Mouse (Mus musculus) thymus, postnatal 14 days (tissue): ENCODE results near the gene Nif3l1.

Experiments
- DNase-seq: peaks from one replicate; pipeline ENCODE4 v3.0.0; 2021

The Nif3l1 gene

DNA sequence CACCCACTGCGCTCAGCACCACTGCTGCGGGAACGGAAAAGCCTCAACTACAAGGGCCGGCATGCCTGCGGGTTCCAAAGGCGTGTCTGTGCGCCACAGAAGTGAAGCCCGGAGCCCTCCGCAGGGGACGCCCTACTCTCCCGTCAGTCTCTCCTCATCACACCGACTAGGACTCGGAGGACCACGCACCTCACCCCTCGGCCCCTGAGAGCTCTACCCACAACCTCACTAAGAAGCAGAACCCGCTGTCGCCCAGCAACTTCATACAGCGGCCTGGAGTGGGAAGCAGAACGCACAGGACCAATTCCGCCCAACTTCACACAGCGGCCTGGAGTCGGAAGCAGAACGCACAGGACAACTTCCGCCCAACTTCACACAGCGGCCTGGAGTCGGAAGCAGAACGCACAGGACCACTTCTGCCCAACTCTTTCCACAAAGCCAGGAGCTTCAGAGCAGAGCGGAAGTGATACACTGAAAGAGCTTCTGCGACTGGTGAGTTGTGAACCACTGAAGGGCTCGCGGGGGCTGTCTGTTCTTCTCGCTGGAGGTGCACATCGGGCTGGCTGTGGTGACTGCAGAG lies at the start of gene Nif3l1, which contains the start of gene Ppil3:
Gene Nif3l1, plus strand, starts transcription at position 9 of the 580 bp plus-strand sequence.
Gene Ppil3, minus strand, starts transcription at position 344 of the 580 bp plus-strand sequence.
- DNase-seq: peak; percentile 79

DNA sequence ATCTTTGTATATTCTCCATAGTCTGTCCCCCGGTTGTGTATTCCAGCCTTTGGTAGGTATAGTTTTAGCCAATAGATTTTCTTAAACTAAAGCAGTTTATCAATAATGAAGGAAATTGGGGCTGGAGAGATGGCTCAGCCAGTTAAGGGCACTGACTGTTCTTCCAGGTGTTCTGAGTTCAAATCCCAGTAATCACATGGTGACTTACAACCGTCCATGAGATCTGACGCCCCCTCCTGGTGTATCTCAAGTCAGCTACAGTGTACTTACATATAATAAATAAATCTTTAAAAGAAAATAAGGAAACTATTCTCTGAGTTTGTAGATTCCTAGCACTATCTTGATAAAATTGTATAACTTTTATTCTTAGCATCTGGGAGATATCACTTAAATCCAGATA lies 49.6 kb upstream of the Nif3l1 start:
- DNase-seq: no peak

DNA sequence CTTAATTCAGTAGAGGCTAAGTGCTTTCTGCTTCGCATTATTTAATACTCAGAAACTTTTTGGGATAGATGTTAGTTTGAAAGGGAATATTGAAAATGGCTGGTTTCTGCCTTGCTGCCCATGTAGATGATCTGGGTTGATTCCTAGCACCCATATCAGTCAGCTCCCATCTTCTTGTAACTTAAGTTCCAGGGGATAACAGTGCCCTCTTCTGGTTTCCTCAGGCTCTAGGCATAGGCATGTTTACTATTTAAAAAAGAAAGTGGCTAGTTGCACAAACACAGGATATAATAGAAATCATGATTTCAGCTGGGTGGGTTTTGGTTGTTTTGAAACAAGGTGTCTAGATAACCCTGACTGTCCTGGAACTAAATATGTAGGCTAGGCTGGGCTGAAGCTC lies 48.8 kb upstream of the Nif3l1 start:
- no peak for DNase-seq

DNA sequence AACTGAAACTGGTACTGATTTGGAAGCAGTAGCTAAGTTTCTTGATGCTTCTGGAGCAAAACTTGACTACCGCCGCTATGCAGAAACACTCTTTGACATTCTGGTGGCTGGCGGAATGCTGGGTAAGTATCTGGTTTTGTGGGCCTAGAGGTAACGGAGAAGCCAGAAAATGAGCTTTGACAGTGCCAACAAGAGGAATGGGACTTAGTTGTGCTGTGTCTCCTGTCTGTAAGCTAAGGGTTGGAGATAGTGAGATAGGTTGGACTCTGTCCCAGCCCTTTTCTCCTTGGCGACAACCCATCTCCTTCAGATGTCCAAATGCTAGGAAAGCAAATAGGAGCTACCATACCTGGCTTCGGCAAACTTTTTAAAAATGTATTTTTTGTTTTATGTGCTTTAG lies 47.2 kb upstream of the Nif3l1 start:
- no peak for DNase-seq

DNA sequence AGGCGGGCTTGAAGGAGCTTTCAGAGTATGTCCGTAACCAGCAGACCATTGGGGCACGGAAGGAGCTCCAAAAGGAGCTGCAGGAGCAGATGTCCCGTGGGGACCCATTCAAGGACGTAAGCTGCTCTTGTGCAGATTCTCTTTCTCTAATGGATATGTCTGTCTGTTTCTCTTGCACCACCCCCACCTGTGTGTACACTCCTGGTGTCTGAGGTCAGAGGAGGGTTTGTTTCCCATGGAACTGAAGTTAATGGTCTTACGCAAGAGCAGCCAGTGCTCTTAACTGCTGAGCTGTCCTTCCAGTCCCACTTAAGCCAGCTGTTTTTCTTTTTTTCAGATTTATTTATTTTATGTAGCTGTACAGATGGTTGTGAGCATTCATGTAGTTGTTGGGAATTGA lies 43.6 kb upstream of the Nif3l1 start:
- no peak for DNase-seq

DNA sequence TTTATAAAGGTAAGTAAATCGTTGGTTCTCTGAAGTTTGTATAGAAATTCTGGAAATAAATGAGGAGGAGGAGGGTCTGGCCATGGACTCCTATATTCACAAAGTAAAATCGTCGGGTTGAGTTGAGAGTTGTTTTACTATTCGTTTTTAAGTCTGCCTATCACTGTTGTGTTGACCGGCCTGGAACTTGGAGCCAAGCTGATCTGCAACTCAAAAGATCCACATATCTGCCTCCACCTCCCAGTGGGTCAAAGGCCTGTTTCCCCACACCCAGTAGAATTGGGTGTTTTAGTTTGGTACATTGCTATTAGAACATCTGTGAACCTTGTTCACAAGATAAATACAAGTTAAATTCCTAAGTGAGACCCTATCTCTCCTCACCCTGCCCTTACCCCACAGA lies 41.2 kb upstream of the Nif3l1 start:
- DNase-seq: no peak

DNA sequence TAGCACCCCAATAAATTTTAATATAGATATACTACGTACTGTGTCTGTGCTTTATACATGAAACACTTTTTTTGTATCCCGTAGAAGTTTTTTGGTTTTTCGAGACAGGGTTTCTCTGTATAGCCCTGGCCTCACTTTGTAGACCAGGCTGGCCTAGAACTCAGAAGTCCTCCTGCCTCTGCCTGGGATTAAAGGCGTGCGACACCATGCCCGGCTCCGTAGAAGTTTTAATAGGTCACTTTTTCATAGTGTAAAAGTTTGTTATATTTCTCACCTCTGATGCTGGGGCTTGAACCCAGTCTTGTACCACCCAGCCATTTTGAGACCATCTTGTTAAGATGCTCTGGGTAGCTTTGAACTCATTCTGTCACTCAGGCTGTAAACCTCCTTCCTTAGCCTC lies 37.6 kb upstream of the Nif3l1 start:
- no peak for DNase-seq

DNA sequence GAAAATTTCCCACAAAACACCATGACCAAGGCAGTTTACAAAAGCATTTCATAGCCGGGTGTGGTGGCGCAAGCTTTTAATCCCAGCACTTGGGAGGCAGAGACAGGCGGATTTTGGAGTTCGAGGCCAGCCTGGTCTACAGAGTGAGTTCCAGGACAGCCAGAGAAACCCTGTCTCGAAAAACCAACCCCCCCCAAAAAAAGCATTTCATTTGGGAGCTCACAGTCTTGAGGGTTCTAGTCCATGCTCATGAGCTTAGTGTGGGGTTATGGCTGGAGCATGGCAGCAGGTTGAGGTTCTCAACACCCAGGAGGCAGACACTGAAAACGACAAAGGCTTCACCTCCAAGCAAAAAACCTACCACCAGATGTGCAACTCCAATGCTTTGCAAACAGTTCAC lies 36.8 kb upstream of the Nif3l1 start:
- no peak for DNase-seq

DNA sequence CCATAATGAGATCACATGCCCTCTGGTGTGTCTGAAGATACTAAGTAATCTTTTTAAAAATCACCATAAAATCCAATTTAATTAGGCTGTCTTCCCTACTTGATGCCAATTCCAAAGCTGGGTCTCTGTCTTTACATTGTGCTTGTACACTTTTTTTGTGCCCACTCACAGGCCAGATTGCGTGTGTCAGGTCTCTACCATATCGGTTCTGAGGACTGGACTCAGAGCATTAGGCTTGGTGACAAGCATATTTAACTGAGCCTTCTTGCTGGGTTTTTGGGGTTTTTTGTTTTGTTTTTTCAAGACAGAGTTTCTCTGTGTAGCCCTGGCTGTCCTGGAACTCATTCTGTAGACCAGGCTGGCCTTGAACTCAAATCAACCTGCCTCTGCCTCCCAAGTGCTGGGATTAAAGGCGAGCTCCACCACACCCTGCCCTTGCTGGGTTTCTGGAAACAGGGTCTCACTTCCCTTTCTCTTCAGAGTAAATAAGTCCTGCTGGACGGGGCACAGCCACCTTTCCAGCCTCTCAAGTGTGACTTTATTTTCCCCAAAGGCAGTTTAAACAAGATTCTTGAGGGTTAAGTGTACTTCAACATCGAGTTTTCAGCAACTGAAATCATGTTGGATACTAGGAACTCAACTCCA lies 35.3 kb upstream of the Nif3l1 start:
- no peak for DNase-seq

DNA sequence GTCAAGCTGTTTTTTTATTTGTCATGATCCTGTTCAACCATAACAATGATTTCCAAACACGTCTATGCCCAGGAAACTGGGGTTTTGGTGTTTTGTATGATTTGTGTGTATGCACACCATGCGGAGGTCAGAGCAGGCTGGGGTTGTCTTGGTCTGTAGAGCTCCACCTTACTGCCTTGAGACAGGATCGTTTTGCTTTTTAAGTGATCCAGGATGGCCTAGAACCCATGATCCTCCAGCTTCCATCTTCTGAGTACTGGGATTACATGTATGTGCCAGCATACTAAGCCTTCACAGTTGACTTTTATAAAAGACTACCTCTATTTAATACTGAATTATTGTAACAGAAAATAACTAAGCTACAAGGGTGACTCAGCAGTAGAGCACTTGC lies 34.8 kb upstream of the Nif3l1 start:
- no peak for DNase-seq

DNA sequence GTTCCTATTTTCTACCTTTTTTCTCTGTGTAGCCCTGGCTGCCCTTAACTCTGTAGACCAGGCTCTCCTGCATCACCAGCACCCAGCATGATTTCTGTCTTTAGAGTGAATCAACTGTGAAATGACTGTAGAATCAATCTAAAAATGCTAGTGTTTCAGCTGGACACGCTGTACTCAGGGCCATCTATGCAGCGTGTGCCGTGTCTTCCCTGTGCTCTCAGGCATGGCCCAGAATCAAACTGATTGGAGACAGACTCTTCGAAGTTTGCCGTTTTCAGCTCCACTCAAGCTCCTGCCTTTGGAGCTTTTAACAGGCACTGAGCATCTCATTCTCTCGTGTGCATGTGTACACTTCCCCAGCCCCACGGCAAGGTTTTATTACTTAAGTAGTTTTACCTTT lies 34.2 kb upstream of the Nif3l1 start:
- DNase-seq: no peak

DNA sequence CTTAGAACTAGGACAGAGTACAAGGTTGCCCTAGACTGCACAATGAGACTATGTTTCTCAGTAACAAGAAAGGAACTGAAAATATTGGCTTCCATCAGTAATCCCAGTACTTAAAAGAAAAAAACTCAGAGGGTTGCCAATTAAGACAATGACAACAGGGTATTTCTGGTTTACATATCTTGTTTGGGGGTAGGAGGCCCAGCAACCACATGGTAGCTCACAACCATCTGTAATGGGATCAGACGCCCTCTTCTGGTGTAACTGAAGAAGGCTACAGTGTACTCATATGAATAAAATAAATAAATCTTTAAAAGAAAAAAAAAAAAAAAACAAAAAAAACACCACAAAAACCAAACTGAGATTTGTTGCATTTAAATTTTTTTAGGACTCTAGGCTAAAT lies 29.5 kb upstream of the Nif3l1 start:
- DNase-seq: no peak

DNA sequence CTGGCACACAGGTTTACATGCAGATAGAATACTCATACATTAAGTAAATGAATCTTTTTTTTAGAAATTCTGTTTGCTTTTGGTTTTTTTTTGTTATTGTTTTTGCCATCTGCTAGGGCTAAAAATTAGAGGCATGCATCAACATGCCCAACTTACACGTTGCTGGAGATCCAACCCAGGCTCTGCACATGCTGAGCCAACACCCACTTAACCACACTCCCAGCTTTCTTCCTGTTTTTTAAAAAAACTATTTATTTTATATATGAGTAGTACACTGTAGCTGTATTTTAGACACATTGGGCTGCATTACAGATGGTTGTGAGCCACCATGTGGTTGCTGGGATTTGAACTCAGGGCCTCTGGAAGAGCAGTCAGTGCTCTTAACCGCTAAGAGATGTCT lies 28.9 kb upstream of the Nif3l1 start:
- no peak for DNase-seq

DNA sequence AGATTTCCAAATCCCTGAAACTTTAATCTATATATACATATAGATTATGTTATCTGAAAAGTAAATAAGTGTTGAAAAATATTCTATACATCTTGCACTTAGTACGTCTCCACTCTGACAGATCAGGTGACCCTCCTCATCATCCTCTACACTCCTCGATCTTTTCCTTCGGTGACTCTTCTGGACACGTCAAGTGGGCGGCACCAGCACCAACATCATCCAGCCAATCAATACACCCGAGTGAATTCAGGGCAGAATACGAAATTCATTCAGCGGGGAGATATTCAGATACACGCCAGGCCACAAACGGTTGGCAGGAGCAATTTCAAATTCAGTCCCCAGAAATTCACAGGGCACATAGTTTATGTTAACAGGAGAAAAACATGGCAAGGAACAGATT lies 24.9 kb upstream of the Nif3l1 start:
- no peak for DNase-seq

DNA sequence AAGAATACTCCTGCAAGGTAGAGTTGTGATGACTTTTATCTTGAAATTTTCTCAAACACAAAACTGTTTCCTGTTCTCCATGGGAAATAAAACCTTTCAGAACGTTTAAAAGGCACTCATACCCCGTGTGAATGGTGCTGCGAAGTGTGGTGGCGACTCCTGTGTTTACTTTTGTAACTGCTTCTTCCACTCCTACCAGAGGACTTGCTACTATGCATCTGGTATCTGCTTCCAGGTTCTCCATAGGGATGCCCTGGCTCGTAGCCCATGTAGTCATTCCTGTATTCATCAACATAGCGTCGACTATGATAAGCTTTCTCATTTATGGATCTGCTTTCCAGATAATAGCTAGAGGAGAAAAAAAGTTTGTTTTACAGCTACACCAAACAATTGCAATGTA lies 24.0 kb upstream of the Nif3l1 start:
- no peak for DNase-seq

DNA sequence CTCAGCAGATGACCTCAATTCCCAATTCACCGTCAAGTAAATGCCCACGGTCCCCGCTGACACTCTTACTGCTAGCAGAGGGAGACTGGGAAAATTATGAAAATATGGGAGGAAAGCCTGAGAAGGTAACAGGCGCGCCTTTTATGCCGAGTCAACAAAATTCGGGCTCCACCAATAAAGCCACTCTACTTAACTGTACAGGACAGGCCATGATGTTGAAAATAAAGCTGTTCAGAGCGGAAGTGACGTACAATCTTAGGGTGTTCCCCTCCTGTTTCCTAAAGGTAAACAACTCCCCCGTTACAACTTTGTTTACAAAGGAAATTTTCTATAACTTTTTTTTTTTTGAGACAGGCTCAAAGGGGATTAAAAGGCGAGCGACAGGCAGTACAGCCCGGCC lies 22.1 kb upstream of the Nif3l1 start:
- peak; percentile 51 for DNase-seq

DNA sequence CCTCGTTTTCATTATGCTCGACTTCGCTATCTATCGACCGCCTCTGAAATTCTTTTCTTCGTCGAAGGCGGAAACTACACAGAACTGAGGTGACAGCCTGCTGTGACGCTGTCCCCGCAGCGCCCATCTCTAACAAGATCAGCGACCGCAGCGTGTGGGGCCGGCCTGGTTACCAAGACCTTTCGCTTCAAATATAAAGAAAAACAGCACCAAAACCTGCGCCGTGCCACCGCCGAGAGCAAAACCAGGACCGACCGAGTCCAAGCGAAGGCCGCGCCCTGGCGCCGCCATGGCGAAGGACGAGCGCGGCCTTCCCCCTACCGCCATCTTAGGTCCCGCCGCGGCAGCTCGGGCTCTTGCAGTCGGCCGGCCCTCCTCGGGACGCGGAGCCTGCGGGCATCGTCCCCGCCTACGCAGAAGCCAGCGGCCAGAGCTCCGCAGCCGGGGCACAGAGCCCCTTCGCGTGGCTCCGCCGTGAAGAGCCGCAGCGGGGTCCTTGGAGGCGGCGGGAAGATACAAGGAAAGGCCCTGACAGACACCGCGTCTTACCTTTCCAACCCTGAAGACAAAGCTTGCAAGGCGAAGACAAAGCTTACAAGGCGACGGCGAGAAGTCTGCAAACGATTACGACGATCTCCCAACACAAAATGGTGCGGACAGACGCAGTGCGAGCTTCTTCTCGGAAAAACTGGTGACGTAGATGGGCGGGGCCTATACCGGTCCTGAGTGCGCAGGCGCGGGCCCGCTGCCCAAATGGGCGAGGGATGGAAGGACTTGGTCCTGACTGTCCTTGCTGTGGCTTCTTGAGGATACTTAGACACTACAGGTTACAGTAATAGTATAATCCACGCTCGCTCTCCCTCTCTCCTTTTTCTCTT lies 21.3 kb upstream of the Nif3l1 start, which contains the start of gene Clk1:
Gene Clk1, minus strand, starts transcription at position 696 of the 878 bp plus-strand sequence.
- DNase-seq: peak; percentile 96

DNA sequence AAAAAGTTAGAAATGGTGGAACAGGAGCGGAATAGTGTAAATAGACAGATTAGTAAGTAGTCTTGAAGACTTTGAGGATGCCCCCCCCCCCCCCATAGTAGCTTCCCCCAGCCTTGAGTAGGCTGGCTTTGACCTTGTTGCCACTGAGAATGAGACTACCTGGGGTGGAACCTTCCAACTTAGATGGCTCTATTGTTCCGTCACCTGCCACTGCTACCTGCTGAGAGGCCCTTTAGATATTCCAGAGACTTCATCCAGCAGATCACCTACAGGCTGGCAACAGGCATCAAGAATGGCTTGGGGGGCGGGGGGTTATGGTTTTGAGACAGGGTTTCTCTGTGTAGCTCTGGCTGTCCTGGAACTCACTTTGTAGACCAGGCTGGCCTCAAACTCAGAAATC lies 20.4 kb upstream of the Nif3l1 start:
- DNase-seq: no peak

DNA sequence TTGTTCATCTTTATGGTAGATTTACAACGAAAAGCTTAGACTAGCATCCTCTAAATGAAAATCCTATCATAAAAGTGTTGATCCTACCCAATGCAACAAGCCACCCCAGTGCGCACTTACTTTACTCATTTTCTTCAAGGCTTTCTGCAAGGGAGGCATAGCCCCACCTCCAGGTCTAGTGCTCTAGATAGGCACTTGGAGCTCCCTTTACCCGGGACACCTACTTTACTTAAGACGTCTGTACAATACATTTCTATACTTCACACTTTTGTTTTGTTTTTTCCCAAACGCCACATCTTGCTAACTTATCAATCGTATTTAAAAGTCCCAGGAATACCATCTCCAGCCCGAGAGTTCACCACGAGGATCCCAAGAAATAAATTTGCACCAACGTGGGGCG lies 260 bp upstream of the Nif3l1 start:
- DNase-seq: peak; percentile 34

DNA sequence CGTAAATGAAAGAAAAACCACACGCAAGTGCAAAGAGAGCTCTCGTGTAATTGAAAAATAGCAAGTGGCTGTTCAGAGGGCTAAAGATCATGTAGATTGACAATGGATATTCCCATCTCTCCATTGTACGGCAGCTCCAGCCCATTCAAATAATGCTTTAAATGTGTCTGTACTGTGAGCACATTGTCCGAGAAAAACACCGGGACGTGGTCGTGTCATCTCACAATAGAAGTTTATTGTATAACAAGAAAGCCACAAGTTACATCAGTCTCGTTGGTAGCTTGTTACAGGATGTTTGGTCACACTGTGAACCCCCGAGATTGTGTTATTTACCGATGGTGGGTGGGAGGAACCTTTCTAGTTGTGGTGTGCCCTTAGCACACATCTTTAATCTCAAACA lies 910 bp downstream of the Nif3l1 start:
- peak; percentile 7 for DNase-seq

DNA sequence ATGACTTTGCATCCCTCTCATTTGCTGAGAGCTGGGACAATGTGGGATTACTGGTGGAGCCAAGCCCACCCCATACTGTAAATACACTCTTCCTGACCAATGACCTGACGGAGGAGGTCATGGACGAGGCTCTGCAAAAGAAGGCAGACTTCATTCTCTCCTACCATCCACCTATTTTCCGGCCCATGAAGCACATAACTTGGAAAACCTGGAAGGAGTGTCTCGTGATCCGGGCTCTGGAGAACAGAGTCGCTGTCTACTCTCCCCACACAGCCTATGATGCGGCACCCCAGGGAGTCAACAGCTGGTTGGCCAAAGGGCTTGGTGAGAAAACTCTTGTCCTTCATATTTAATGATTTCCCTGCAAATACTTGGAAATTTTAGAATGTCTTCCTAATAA lies 2.8 kb downstream of the Nif3l1 start:
- no peak for DNase-seq

DNA sequence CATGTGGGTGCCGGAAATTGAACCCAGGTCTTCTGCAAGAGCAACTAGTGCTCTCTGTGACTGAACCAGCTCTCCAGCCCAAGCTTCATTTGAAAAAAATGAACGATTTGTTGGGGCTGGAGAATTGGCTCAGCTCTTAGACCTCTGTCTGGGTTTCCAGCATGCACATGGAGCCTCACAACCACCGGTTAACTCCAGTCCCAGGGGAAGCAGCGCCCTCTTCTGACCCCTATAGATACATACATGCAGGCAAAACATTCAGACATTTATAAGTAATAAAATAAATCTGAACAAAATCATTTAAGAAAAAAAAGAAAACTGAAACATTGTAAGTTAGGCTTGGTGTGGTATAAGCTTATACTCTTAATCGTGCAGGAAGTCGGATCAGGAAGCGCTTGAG lies 3.4 kb downstream of the Nif3l1 start:
- no peak for DNase-seq

DNA sequence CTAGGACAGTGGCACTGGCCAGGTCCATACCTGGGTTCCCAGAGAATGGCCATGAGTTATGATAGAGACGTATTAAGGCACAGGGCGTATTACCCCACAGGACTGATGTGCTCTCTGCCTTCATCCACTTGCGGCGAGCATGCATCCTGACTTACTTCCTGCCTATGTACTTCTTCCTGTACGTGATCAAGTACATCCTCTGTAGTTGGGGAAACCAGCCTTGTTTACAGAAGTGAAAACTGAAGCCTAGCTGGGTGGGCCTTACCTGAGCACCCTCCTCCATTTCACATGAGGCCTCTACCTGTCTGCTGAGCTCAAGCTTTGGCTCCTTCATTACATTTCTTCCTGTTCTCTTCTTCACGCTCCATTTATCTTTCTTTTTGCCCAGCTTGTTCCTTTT lies 9.4 kb downstream of the Nif3l1 start:
- no peak for DNase-seq

DNA sequence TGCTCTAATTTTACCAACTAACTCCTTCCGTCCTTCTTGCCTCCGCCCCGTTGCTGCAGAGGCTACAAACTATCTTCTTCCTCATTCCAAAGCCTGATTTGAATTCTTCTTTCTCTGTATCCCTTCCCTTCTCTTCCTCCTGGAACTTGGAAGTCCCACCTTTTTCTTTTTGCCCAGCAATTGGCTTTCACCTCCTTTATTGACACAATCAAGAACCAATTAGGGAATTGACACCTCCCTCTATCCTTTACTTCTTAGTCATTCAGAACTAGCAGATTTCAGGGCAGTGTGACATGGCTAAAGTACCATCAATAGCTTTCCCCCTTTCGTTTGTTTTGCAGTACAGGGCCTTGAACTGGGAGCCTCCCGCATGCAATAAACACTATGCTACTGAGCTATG lies 13.2 kb downstream of the Nif3l1 start:
- DNase-seq: no peak
